Mouse (Mus musculus) forebrain, embryonic 11.5 days (tissue): ENCODE results near the gene Pnkp. TPM values are rescaled to one million over a fixed set of nuclear protein-coding genes. Genes with fewer than 3 reads are reported as not detected.

ENCODE experiments used
- ATAC-seq: fragments of 200-750 bp; cut with Nextera tagmentation; replicated peaks from 2 replicates; pipeline ENCODE4 v1.8.0; 2017; ENCODE audit warnings: moderate TSS enrichment; ENCODE audit not compliant: low FRiP score
- DNase-seq: peaks from one replicate; pipeline ENCODE4 v3.0.0-alpha.2; 2017; ENCODE audit warnings: low spot score
- H3K27ac ChIP-seq: fragments of 300-500 bp; sonication (generic); 2 replicates; pipeline ENCODE4 v1.5.1; 2014; ENCODE audit warnings: low read depth, low read length
- H3K27me3 ChIP-seq: fragments of 300-500 bp; sonication (generic); 2 replicates; pipeline ENCODE4 v1.6.1; 2014; ENCODE audit warnings: mild to moderate bottlenecking, low read length, mixed read lengths; ENCODE audit not compliant: control insufficient read depth, insufficient read depth
- H3K36me3 ChIP-seq: fragments of 300-500 bp; sonication (generic); 2 replicates; pipeline ENCODE4 v1.6.1; 2014; ENCODE audit warnings: mild to moderate bottlenecking, low read length, moderate library complexity, mixed read lengths; ENCODE audit not compliant: control insufficient read depth, insufficient read depth
- H3K4me1 ChIP-seq: fragments of 300-500 bp; sonication (generic); replicated peaks from 2 replicates; pipeline ENCODE4 v1.6.1; 2014; ENCODE audit warnings: low read length, mixed read lengths; ENCODE audit not compliant: control insufficient read depth, insufficient read depth
- H3K4me2 ChIP-seq: fragments of 300-500 bp; sonication (generic); 2 replicates; pipeline ENCODE4 v1.6.1; 2014; ENCODE audit warnings: low read depth, mild to moderate bottlenecking, low read length, moderate library complexity, mixed read lengths; ENCODE audit not compliant: severe bottlenecking
- H3K4me3 ChIP-seq: fragments of 300-500 bp; sonication (generic); 2 replicates; pipeline ENCODE4 v1.5.1; 2014; ENCODE audit warnings: low read depth, low read length
- H3K9ac ChIP-seq: fragments of 300-500 bp; sonication (generic); 2 replicates; pipeline ENCODE4 v1.6.1; 2014; ENCODE audit warnings: low read length
- H3K9me3 ChIP-seq: fragments of 300-500 bp; sonication (generic); 2 replicates; pipeline ENCODE4 v1.6.1; 2016; ENCODE audit warnings: low read length, mixed read lengths; ENCODE audit not compliant: control insufficient read depth
- WGBS: fragments of 180-500 bp; shearing (Covaris S2); extraction: QIAGEN DNeasy Blood & Tissue Kit; methylation state at CpG from one replicate; pipeline ENCODE4 v1.1.7; 2014; 5-methylcytosine and 5-hydroxymethylcytosine counted together
- polyA plus RNA-seq: library from polyadenylated mRNA; unstranded; fragments of >200 nt; fragmentation: Nextera tagmentation; extraction: Ambion mirVana; gene quantifications from 2 replicates; pipeline ENCODE4 v1.2.1, GENCODE M21; 2014

Pnkp gene
- polyA plus RNA-seq, 1 experiment from 2014 or later, result 32.1 TPM

DNA sequence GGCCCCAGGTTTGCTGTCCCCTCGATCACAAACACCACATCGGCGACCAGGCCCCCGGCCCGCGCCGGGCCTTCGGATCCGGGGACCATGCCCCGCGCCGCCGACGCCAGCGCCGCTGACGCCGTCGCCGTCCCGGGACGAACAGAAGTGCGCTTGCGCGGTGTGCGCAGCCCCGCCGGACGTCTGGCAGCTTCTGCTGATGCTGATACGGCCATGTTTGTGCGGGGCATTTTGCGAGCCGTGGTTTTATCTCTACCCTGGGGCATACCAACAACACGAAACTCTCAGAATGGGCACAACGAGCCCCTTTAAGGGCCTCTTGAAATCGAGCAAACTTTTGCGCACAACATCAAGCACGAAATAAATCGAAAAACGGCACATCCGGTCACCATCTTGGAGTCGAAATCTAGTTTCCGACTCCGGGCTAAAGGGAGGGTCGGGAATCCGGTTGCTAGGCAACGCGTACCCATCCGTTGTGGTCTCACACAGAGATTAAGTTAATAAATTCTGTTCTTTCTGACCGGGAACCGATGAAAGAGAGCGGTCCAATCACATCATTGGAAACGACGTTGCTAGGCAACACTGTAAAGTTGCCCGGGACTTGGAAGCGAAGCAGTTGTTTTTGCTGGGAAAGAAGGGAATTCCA, 35.5 kb downstream of the Pnkp start, which contains the start of gene Med25:
Gene Med25 (minus strand): TSS at position 437 of the 646 bp plus-strand sequence.
- peak within 1 kb of the TSS; percentile 86 for H3K4me3 ChIP-seq
- H3K4me2 ChIP-seq, result peak within 1 kb of the TSS; percentile 88
- H3K36me3 ChIP-seq, result no peaks in the 10 kb centered on the region; the same call in 1 of the 2 replicates
- DNase-seq (peak; percentile 94), ATAC-seq (peak; percentile 79)
- H3K9me3 ChIP-seq, result no peaks in the 10 kb centered on the region
- peak within 1 kb of the TSS; percentile 95 for H3K27ac ChIP-seq
- under 1% methylated on average over 56 of the region's 56 CpGs for WGBS
- peak within 1 kb of the TSS; percentile 84 for H3K9ac ChIP-seq
- peaks cover 30% of the 10 kb centered on the region for H3K4me1 ChIP-seq
- H3K27me3 ChIP-seq, result no peaks in the 10 kb centered on the region

DNA sequence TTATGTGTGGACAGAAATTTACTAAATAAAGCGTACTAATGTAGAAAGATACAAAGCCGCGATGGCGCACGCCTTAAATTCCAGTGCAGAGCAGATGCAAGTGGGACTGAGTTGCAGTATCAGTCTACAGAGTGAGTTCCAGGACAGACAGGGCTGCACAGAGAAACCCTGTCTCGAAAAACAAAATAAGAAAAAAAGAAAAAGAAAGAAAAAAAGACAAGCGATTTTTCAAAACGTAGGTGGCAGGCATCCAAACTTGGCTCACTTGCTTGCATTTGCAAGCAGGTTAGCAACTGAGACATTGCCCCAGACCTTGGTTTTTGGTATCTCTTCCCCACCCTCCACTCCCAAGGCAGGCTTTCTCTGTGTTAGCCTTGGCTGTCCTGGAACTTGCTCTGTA, 36.3 kb downstream of the Pnkp start:
- peaks cover 30% of the 10 kb centered on the region for H3K4me1 ChIP-seq

DNA sequence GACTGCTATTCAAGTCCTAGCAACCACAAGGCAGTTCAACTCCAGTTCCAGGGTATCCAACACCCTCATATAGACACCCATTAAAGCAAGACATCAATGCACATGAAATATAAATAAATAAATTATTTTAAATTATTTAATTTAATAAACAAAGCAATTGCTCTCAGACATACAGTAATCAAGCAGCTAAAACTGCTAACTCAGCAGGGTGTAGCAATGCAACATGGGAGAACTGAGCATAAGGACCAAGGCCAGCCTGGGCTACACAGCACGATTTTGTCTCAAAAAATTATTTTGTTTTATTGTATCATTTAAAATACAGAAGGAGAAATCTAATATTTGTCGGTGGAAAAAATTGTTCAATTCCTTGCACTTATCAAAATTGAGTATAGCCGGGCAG, 37.2 kb downstream of the Pnkp start:
- Histone ChIP-seq H3K27ac (peak overlapping the region; percentile 95; the same call in 1 of the 2 replicates), H3K4me3 (no peak overlapping the region), H3K27me3 (no peaks in the 10 kb centered on the region), H3K9ac (no peak overlapping the region), H3K4me1 (peaks cover 30% of the 10 kb centered on the region), H3K9me3 (no peaks in the 10 kb centered on the region), H3K4me2 (no peak overlapping the region), H3K36me3 (no peaks in the 10 kb centered on the region; the same call in 1 of the 2 replicates)
- no peak for DNase-seq
- no peak for ATAC-seq
- 89% methylated on average over 3 of the region's 3 CpGs for WGBS

More for the DNA sequence above, 36.3 kb downstream of the Pnkp start:
- peak overlapping the region; percentile 49 for H3K9ac ChIP-seq
- peak overlapping the region; percentile 95 for H3K27ac ChIP-seq
- H3K4me2 ChIP-seq, result peak overlapping the region; percentile 49
- no peaks in the 10 kb centered on the region; the same call in 1 of the 2 replicates for H3K36me3 ChIP-seq
- 14% methylated on average over 8 of the region's 8 CpGs for WGBS
- peak overlapping the region; percentile 1; the same call in 1 of the 2 replicates for H3K4me3 ChIP-seq
- no peaks in the 10 kb centered on the region for H3K27me3 ChIP-seq
- DNase-seq (no peak), ATAC-seq (no peak)
- H3K9me3 ChIP-seq, result no peaks in the 10 kb centered on the region

DNA sequence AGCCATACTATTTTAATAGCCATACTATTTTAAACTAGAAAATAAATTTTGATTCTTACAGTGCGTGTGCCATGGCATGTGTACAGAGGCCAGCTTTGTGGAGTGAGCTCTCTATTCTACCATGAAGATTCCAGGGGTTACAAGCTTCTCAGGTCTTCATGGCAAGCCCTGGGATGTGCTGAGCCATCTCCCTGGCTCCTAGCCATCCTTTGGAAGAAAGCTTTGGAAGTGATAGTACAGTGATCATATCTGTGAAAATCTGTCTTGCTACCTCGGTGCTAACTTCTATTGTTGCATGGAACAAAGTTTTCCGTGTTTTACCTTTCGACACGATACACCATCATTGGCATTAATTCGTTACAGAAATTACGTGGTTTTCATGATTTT, 38.3 kb downstream of the Pnkp start:
- Histone ChIP-seq H3K9me3 (no peaks in the 10 kb centered on the region), H3K4me2 (peak overlapping the region; percentile 85), H3K36me3 (no peaks in the 10 kb centered on the region; the same call in 1 of the 2 replicates), H3K4me1 (peaks cover 30% of the 10 kb centered on the region), H3K4me3 (peak overlapping the region; percentile 61), H3K27ac (peak overlapping the region; percentile 88), H3K27me3 (no peaks in the 10 kb centered on the region), H3K9ac (0 out of 2 replicates have a peak overlapping the region, but pooled peaks have one; percentile 12)
- no peak for ATAC-seq
- no peak for DNase-seq
- WGBS, result 46% methylated on average over 7 of the region's 7 CpGs

DNA sequence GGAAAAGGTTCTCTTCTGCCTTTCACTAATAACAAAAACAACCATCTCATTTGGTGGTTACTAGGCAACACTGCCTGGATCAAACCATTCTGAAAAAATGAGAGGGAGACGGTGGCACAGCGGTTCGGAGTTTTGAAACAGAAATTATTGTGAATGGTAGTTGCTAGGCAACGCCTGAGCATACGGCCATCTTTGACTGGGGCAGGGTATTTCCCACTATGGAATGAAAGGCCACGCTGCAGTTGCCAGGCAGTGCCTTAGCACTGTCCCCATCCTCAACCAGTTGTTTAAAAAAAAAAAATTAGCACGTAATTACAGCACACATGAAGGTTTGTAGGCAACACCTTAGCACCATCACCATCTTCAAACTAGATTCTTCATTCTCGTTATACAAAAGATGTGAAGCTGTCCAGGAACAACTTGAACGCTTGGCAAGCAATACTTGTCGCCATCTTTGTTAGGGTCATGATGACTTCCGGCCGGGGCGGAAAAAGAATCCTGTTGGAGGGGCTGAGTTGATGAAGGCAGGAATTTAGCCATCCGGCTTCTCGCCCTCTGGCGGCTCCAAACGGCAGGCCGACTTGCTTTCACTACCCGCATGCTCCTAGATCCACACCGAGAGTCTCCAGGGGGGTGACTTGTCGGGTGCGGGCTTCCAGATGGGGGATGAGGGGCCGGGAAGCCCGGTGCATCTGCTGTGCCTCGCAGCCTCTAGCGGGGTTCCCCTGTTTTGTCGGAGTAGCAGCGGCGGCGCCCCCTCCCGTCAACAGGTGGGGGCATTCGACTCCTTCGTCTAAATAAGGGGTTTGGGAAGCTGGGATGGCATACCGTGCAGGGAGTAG, 38.9 kb downstream of the Pnkp start, which contains the start of gene Fuz:
Gene Fuz (plus strand): TSS at position 487 of the 842 bp plus-strand sequence.
- Histone ChIP-seq H3K4me1 (peaks cover 24% of the 10 kb centered on the region), H3K27me3 (no peaks in the 10 kb centered on the region), H3K27ac (peak within 1 kb of the TSS; percentile 88), H3K4me3 (peak within 1 kb of the TSS; percentile 61), H3K9ac (peak within 1 kb of the TSS; percentile 76), H3K4me2 (peak within 1 kb of the TSS; percentile 85), H3K36me3 (no peaks in the 10 kb centered on the region; the same call in 1 of the 2 replicates), H3K9me3 (no peaks in the 10 kb centered on the region)
- under 1% methylated on average over 34 of the region's 34 CpGs for WGBS
- peak; percentile 67 for ATAC-seq
- peak; percentile 93 for DNase-seq

DNA sequence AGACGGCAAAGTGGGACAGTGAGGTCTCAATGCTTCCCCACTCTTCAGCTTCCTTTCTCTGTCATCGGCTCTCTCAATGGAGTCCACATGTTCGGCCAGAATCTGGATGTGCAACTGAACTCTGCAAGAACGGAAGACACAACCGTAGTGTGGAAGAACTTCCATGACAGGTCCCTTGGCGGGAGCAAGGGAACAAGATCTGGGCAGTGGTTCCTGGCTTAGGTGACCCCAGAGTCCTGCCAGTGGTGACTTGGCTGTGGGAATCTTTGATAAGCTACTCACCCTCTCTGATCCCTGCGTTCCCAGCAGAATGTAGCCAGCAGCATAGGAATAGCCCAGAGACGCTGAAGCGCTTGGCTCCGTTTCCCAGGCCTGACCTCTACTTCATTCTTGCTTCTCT, 39.6 kb downstream of the Pnkp start:
- peaks cover 26% of the 10 kb centered on the region for H3K4me1 ChIP-seq
- H3K36me3 ChIP-seq, result no peaks in the 10 kb centered on the region; the same call in 1 of the 2 replicates
- ATAC-seq (no peak), DNase-seq (no peak)
- H3K9me3 ChIP-seq, result no peaks in the 10 kb centered on the region
- H3K27me3 ChIP-seq, result no peaks in the 10 kb centered on the region
- H3K27ac ChIP-seq, result peak overlapping the region; percentile 88
- peak overlapping the region; percentile 61 for H3K4me3 ChIP-seq
- peak overlapping the region; percentile 76 for H3K9ac ChIP-seq
- WGBS, result 41% methylated on average over 10 of the region's 10 CpGs
- peak overlapping the region; percentile 85 for H3K4me2 ChIP-seq

DNA sequence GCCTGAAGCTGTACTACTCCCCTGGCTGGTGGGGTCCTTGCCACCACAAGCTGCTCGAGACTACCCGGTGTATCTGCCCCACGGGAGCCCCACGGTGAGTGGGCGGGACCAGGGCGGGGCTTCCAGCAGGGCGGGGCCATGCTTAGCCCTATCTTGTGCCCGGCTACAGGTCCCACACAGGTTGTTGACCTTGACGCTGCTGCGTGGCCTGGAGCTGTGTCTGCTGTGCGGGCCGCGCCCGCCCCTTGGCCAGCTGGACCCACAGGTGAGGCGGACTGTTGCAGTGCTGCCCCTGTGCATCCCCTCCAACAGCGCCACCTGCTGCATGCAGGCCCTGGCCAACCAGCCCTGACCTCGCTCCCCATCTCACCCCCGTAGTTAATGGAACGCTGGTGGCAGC, 41.7 kb downstream of the Pnkp start:
- Histone ChIP-seq H3K36me3 (no peaks in the 10 kb centered on the region; the same call in 1 of the 2 replicates), H3K27ac (no peak overlapping the region), H3K4me1 (peaks cover 25% of the 10 kb centered on the region), H3K9ac (no peak overlapping the region), H3K4me2 (no peak overlapping the region), H3K4me3 (no peak overlapping the region), H3K27me3 (no peaks in the 10 kb centered on the region), H3K9me3 (no peaks in the 10 kb centered on the region)
- ATAC-seq (no peak), DNase-seq (no peak)
- WGBS, result 38% methylated on average over 19 of the region's 19 CpGs

DNA sequence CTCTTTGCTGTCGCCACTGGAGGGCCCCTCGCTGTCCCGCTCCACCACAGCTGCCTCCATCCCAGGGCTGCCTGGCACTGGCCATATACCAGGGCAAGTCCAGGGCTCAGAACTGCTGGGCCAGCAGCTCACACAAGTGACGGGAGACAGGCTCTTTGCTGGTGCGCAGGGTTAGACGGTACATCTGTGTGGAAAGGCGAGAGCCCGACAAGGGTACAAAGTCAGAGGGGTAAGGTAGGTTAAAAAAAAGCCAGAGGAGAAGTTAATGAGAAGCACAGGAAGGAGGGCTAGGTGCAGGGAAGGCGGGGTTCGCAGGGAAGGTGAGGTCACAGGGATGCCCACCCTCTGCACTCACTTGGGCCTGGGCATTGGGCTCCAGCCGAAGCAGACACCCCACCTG, 43.7 kb downstream of the Pnkp start:
- no peaks in the 10 kb centered on the region for H3K27me3 ChIP-seq
- peaks cover 4% of the 10 kb centered on the region; the same call in 1 of the 2 replicates for H3K36me3 ChIP-seq
- H3K4me1 ChIP-seq, result peaks cover 13% of the 10 kb centered on the region
- H3K4me2 ChIP-seq, result no peak overlapping the region
- no peak overlapping the region for H3K9ac ChIP-seq
- H3K4me3 ChIP-seq, result no peak overlapping the region
- no peak for DNase-seq
- no peaks in the 10 kb centered on the region for H3K9me3 ChIP-seq
- H3K27ac ChIP-seq, result no peak overlapping the region
- no peak for ATAC-seq
- WGBS, result 90% methylated on average over 11 of the region's 11 CpGs
